Mouse (Mus musculus): ENCODE measurements around the gene Bbip1. TPM values are rescaled to one million over a fixed set of nuclear protein-coding genes. Genes with fewer than 3 reads are reported as not detected.

The Bbip1 gene
- polyA plus RNA-seq, 1 experiment from 2014 or later, result 170 TPM

- no peak overlapping the region for H3K4me2 ChIP-seq (ENCODE audit: low read depth, low read length)
- no peak overlapping the region for H3K9ac ChIP-seq (replicated peaks; ENCODE audit: low read depth, low read length)
- 62% methylated on average over 6 of the region's 6 CpGs for WGBS
- peaks cover 10% of the 10 kb centered on the region for H3K4me1 ChIP-seq (ENCODE audit: control insufficient read depth, insufficient read depth, low read length)
- H3K4me3 ChIP-seq (ENCODE audit: low read depth, low read length), result no peak overlapping the region
- no peak overlapping the region for H3K27ac ChIP-seq (ENCODE audit: low read depth, low read length)
- peaks cover 3% of the 10 kb centered on the region; the same call in 1 of the 2 replicates for H3K27me3 ChIP-seq (ENCODE audit: control insufficient read depth, insufficient read depth, low read length)
- ATAC-seq (ENCODE audit: low read depth), result no peak
- no peaks in the 10 kb centered on the region for H3K9me3 ChIP-seq (ENCODE audit: control insufficient read depth, low read length)
- peaks cover 9% of the 10 kb centered on the region for H3K36me3 ChIP-seq (ENCODE audit: control insufficient read depth, insufficient read depth, low read length)
Measured at GRCm38 (mm10) chr19:53906033-53906702, 38.3 kb downstream of the Bbip1 start.

GRCm38 (mm10) chr19:53904833-53905480 lies 39.5 kb downstream of the Bbip1 start:
- H3K4me1 ChIP-seq (ENCODE audit: control insufficient read depth, insufficient read depth, low read length), result peaks cover 10% of the 10 kb centered on the region
- H3K4me3 ChIP-seq (ENCODE audit: low read depth, low read length), result peak overlapping the region; percentile 87
- WGBS, result 73% methylated on average over 7 of the region's 7 CpGs
- peaks cover 9% of the 10 kb centered on the region for H3K36me3 ChIP-seq (ENCODE audit: control insufficient read depth, insufficient read depth, low read length)
- H3K9ac ChIP-seq (replicated peaks; ENCODE audit: low read depth, low read length), result 0 out of 2 replicates have a peak overlapping the region, but pooled peaks have one; percentile 11
- no peak for ATAC-seq (ENCODE audit: low read depth)
- no peaks in the 10 kb centered on the region for H3K9me3 ChIP-seq (ENCODE audit: control insufficient read depth, low read length)
- H3K27me3 ChIP-seq (ENCODE audit: control insufficient read depth, insufficient read depth, low read length), result peaks cover 3% of the 10 kb centered on the region; the same call in 1 of the 2 replicates
- H3K4me2 ChIP-seq (ENCODE audit: low read depth, low read length), result peak overlapping the region; percentile 59
- H3K27ac ChIP-seq (ENCODE audit: low read depth, low read length), result no peak overlapping the region

GRCm38 (mm10) chr19:53903507-53904321 lies 40.7 kb downstream of the Bbip1 start:
- peak overlapping the region; percentile 59 for H3K4me2 ChIP-seq (ENCODE audit: low read depth, low read length)
- H3K36me3 ChIP-seq (ENCODE audit: control insufficient read depth, insufficient read depth, low read length), result no peaks in the 10 kb centered on the region
- WGBS, result under 1% methylated on average over 72 of the region's 83 CpGs
- H3K9ac ChIP-seq (replicated peaks; ENCODE audit: low read depth, low read length), result peak overlapping the region; percentile 90
- peak overlapping the region; percentile 87 for H3K4me3 ChIP-seq (ENCODE audit: low read depth, low read length)
- H3K27me3 ChIP-seq (ENCODE audit: control insufficient read depth, insufficient read depth, low read length), result peaks cover 3% of the 10 kb centered on the region; the same call in 1 of the 2 replicates
- peak; percentile 73 for ATAC-seq (ENCODE audit: low read depth)
- peaks cover 10% of the 10 kb centered on the region for H3K4me1 ChIP-seq (ENCODE audit: control insufficient read depth, insufficient read depth, low read length)
- H3K9me3 ChIP-seq (ENCODE audit: control insufficient read depth, low read length), result no peaks in the 10 kb centered on the region
- peak overlapping the region; percentile 91 for H3K27ac ChIP-seq (ENCODE audit: low read depth, low read length)

DNA sequence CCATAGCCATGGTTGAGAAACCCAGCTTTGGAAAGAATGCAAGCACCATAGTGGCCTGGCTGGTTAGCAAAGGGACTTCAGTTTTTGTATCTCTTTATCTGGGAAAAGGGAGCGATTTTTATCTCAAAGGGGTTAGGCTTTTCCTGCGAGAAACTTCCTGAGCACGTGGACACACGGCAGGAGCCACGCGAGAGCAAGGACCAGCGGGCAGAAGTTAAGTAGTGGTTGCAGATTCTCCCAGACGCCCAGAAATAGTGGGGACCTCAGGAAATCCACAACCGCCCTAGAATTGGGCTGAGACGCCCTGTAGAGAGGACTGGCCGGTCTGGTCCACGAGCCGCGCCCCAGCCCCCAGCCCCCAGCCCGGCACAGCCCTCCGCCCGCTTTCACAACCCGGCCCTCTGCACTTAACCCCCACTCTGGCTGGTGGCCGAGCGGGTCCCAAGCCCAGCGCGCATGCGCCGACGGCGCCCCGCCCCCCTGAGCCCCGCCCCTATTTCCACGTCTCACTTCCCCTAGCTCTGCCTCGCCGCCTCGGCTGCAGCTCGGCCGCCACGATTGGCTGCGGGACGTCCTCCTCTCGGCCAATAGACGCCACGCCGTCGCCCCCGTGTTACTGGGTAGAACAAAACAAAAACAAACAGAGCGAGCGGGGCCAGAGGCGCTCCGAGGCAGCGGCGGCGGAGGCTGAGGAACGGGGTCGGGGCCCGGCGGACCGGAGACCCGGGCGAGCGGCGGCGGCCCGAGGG lies 41.5 kb downstream of the Bbip1 start:
- Histone ChIP-seq H3K36me3 (ENCODE audit: control insufficient read depth, insufficient read depth, low read length) (no peaks in the 10 kb centered on the region), H3K27ac (ENCODE audit: low read depth, low read length) (peak overlapping the region; percentile 91), H3K9ac (replicated peaks; ENCODE audit: low read depth, low read length) (peak overlapping the region; percentile 90), H3K4me3 (ENCODE audit: low read depth, low read length) (peak overlapping the region; percentile 87), H3K9me3 (ENCODE audit: control insufficient read depth, low read length) (no peaks in the 10 kb centered on the region), H3K4me1 (ENCODE audit: control insufficient read depth, insufficient read depth, low read length) (peaks cover 10% of the 10 kb centered on the region), H3K27me3 (ENCODE audit: control insufficient read depth, insufficient read depth, low read length) (peaks cover 3% of the 10 kb centered on the region; the same call in 1 of the 2 replicates), H3K4me2 (ENCODE audit: low read depth, low read length) (peak overlapping the region; percentile 59)
- ATAC-seq (ENCODE audit: low read depth), result peak; percentile 98
- WGBS, result under 1% methylated on average over 53 of the region's 61 CpGs

DNA sequence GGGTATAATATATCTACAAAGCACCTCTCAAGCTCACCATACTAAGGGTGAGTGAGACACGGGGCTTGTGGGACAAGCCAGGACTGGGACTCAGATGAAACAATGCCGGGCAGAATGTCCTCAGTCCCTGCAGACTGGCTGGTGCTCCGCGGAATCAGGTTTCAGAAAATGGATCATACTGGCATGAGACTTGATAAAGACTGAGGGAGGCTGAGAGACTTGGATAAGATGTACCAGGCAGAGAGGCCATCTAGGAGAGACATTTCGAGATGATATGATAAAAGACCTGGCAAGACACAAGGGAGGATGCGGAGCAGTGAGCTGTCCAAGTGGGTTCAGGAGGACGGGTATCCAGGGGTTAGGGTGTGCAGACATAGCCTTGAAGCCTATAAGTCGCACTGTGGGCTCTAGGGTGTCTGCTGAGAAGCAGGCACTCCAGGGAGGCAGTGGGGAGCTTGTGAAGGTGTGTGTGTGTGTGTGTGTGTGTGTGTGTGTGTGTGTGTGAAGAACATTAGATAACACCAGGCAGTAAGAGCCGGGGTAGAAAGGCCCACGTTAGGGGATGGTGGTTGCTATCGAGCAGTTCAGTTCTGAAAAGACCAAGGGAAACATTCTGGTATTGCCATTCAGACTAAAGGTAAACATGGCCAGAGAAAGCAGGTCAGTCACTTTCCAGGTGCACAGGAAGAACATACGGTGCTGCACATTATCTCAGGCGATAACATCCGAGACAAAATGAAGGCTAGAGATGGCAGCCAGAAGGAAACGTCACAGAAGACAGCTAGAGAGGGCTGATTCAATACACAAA lies 42.3 kb downstream of the Bbip1 start:
- ATAC-seq (ENCODE audit: low read depth), result no peak
- peak overlapping the region; percentile 87 for H3K4me3 ChIP-seq (ENCODE audit: low read depth, low read length)
- H3K36me3 ChIP-seq (ENCODE audit: control insufficient read depth, insufficient read depth, low read length), result no peaks in the 10 kb centered on the region
- H3K27me3 ChIP-seq (ENCODE audit: control insufficient read depth, insufficient read depth, low read length), result peaks cover 3% of the 10 kb centered on the region; the same call in 1 of the 2 replicates
- H3K27ac ChIP-seq (ENCODE audit: low read depth, low read length), result peak overlapping the region; percentile 58
- no peaks in the 10 kb centered on the region for H3K9me3 ChIP-seq (ENCODE audit: control insufficient read depth, low read length)
- 63% methylated on average over 15 of the region's 15 CpGs for WGBS
- H3K9ac ChIP-seq (replicated peaks; ENCODE audit: low read depth, low read length), result peak overlapping the region; percentile 57
- H3K4me1 ChIP-seq (ENCODE audit: control insufficient read depth, insufficient read depth, low read length), result peaks cover 10% of the 10 kb centered on the region
- H3K4me2 ChIP-seq (ENCODE audit: low read depth, low read length), result peak overlapping the region; percentile 59

DNA sequence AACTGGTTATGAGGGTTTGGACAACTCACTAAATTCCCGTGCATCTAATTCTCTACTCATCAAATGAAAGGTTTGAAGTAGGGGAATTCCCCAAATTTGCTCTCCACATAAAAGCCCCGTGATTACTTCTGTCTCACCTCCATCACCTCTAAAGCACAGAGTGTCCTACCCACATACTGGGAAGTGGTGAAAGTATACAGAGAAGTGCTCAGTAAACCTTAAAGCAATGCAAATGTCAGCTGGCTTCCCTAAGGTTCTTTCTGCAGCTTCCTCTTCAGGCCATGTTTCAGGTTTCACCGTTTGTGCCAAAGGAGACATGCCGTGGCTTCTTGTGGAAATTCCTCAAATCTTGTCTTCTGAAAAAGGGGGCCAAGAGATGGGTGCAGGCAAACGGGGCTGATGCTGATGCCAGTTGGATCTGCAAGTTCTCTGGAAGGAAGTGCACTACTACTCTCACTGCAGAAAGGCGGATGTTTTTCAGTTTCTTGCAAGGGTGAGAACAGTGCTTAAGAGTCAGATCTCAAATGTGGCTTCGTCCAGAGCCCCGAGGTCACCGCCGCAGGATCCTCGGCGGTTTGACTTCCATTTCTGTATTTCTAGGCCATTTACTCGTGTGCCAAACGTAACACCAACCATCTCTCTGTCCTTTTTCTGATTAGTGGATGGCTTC lies 44.4 kb downstream of the Bbip1 start:
- Histone ChIP-seq H3K4me1 (ENCODE audit: control insufficient read depth, insufficient read depth, low read length) (peaks cover 10% of the 10 kb centered on the region), H3K36me3 (ENCODE audit: control insufficient read depth, insufficient read depth, low read length) (no peaks in the 10 kb centered on the region), H3K9me3 (ENCODE audit: control insufficient read depth, low read length) (no peaks in the 10 kb centered on the region), H3K27me3 (ENCODE audit: control insufficient read depth, insufficient read depth, low read length) (peaks cover 3% of the 10 kb centered on the region; the same call in 1 of the 2 replicates), H3K4me3 (ENCODE audit: low read depth, low read length) (no peak overlapping the region), H3K9ac (replicated peaks; ENCODE audit: low read depth, low read length) (no peak overlapping the region), H3K27ac (ENCODE audit: low read depth, low read length) (no peak overlapping the region), H3K4me2 (ENCODE audit: low read depth, low read length) (no peak overlapping the region)
- no peak for ATAC-seq (ENCODE audit: low read depth)
- WGBS, result 87% methylated on average over 14 of the region's 14 CpGs

DNA sequence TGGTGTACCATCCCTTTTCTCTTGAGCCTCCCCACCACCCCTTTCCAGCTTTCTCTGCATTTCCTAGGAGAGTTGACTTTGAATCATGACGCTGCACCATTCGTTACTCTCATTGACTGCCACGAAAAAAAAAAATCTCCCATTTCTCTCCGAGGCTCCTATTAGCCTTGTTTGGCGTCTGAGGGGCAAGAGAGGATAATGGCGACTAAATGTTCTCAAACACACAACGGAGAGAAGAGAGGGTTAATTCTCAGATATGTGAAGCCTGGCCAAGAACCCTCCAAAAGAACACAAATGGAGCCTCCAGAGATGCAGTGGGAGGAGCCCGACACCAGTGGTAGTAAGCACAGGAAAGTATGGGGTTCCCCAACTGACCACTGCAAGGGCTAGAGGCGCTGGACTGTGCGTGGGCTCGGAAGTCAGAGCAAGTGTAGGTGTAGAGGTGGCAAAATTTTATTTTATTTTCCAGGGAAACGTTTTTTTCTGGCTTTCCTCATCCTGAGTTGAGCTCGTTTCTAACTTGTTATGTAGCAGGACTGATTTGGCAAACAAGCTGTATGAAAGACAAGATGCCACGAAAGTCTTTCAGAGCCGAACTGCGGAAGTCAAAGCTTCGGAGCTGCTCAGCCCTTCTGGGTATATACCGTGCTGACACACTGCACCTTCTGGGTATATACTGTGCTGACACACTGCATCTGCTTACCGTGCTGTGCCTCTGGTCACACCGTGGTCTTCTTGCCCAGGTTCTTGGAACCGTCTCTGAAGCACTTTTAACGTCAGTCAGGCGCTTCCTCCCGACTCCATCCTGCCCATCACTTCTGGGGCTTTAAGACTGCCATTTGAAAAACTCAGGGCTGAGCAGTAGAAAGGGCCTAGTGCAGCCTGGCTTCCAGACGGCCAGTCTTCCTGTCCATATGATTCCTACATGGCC lies 45.2 kb downstream of the Bbip1 start:
- WGBS, result 86% methylated on average over 25 of the region's 25 CpGs
- Histone ChIP-seq H3K4me3 (ENCODE audit: low read depth, low read length) (no peak overlapping the region), H3K27me3 (ENCODE audit: control insufficient read depth, insufficient read depth, low read length) (peaks cover 3% of the 10 kb centered on the region; the same call in 1 of the 2 replicates), H3K4me1 (ENCODE audit: control insufficient read depth, insufficient read depth, low read length) (0 out of 2 replicates have a peak, but pooled peaks cover 3% of the 10 kb centered on the region), H3K27ac (ENCODE audit: low read depth, low read length) (no peak overlapping the region), H3K9me3 (ENCODE audit: control insufficient read depth, low read length) (no peaks in the 10 kb centered on the region), H3K4me2 (ENCODE audit: low read depth, low read length) (no peak overlapping the region), H3K9ac (replicated peaks; ENCODE audit: low read depth, low read length) (no peak overlapping the region), H3K36me3 (ENCODE audit: control insufficient read depth, insufficient read depth, low read length) (no peaks in the 10 kb centered on the region)
- ATAC-seq (ENCODE audit: low read depth), result no peak

All from neural tube, embryonic 14.5 days (tissue).